Mouse (Mus musculus): ENCODE measurements around the gene Zfp1.
A peak's percentile ranks its signal among the peaks of the same experiment; 100 is the strongest.

GRCm38 (mm10) chr8:111662473-111662872, 19.3 kb downstream of the Zfp1 start:
- peak; percentile 68; the same call in 1 of the 2 replicates for TF ChIP-seq CTCF (IDR thresholded peaks at IDR 0.05; ENCODE audit: borderline replicate concordance, control insufficient read depth, extremely low read depth, insufficient read depth, low read length, poor library complexity)
- TF ChIP-seq POLR2A (IDR thresholded peaks at IDR 0.05; ENCODE audit: control insufficient read depth, extremely low read depth, insufficient read depth, low read length, poor library complexity): no peak
